In genomic region chr14:24124171-24124570, GRCm38 (mm10) we compare ENCODE assay signal across 22 mouse cellular contexts.
A peak's percentile ranks its signal among the peaks of the same experiment; 100 is the strongest.
DNase-seq lines count a peak whose midpoint lies in the region; ATAC-seq lines count a peak whose summit lies in the region.
"Had no signal": no experiment of that assay in that cellular context is flagged by ENCODE, and none has a peak within 500 bp of the region (broad histone marks: within the 10 kb centered on the region; RNA-seq: fewer than 3 reads in every experiment).

No protein-coding gene starts in this region.

- H3K4me3 ChIP-seq in forebrain, embryonic 14.5 days (ENCODE audit: low read depth, low read length): no peak overlapping the region
- no peak overlapping the region for H3K4me3 ChIP-seq in forebrain, embryonic 11.5 days (ENCODE audit: low read depth, low read length)
- no peak overlapping the region for H3K4me3 ChIP-seq in kidney, embryonic 16.5 days (ENCODE audit: low read length)
- H3K4me3 ChIP-seq: embryonic facial prominence, embryonic 15.5 days; erythroblast, embryonic 14.5 days; forebrain, embryonic 12.5 days; hindbrain, embryonic 13.5 days had no signal

- no peaks in the 10 kb centered on the region for H3K4me1 ChIP-seq in forebrain, embryonic 14.5 days (ENCODE audit: control insufficient read depth, insufficient read depth, low read length)
- no peaks in the 10 kb centered on the region for H3K4me1 ChIP-seq in forebrain, embryonic 11.5 days (replicated peaks; ENCODE audit: control insufficient read depth, insufficient read depth, low read length)
- no peaks in the 10 kb centered on the region for H3K4me1 ChIP-seq in kidney, embryonic 16.5 days (ENCODE audit: insufficient read depth, low read length)
- H3K4me1 ChIP-seq: forebrain, embryonic 12.5 days; hindbrain, embryonic 13.5 days had no signal

- H3K4me2 ChIP-seq in forebrain, embryonic 14.5 days (ENCODE audit: low read length): no peak overlapping the region
- H3K4me2 ChIP-seq in forebrain, embryonic 11.5 days (ENCODE audit: low read depth, low read length, severe bottlenecking): no peak overlapping the region
- no peak overlapping the region for H3K4me2 ChIP-seq in kidney, embryonic 16.5 days (replicated peaks; ENCODE audit: low read depth, low read length)
- H3K4me2 ChIP-seq: embryonic facial prominence, embryonic 15.5 days; forebrain, embryonic 12.5 days; hindbrain, embryonic 13.5 days had no signal

- WGBS in forebrain, embryonic 14.5 days: 26% methylated on average over 1 of the region's 1 CpGs
- 48% methylated on average over 1 of the region's 1 CpGs for WGBS in forebrain, embryonic 11.5 days
- WGBS in kidney, embryonic 16.5 days: 48% methylated on average over 1 of the region's 1 CpGs

- H3K27me3 ChIP-seq in forebrain, embryonic 14.5 days (replicated peaks; ENCODE audit: control insufficient read depth, insufficient read depth, low read length): no peaks in the 10 kb centered on the region
- H3K27me3 ChIP-seq in forebrain, embryonic 11.5 days (ENCODE audit: control insufficient read depth, insufficient read depth, low read length): no peaks in the 10 kb centered on the region
- H3K27me3 ChIP-seq in kidney, embryonic 16.5 days (ENCODE audit: insufficient read depth, low read length): no peaks in the 10 kb centered on the region
- H3K27me3 ChIP-seq: embryonic facial prominence, embryonic 15.5 days; forebrain, embryonic 12.5 days; hindbrain, embryonic 13.5 days had no signal

- no peak overlapping the region for H3K9ac ChIP-seq in forebrain, embryonic 14.5 days (ENCODE audit: low read length)
- no peak overlapping the region for H3K9ac ChIP-seq in forebrain, embryonic 11.5 days (ENCODE audit: low read length)
- H3K9ac ChIP-seq in kidney, embryonic 16.5 days (replicated peaks; ENCODE audit: low read length): no peak overlapping the region
- H3K9ac ChIP-seq: embryonic facial prominence, embryonic 15.5 days; forebrain, embryonic 12.5 days; forebrain, postnatal 0 days; hindbrain, embryonic 13.5 days had no signal

- H3K36me3 ChIP-seq in forebrain, embryonic 14.5 days (ENCODE audit: control insufficient read depth, insufficient read depth, low read length): no peaks in the 10 kb centered on the region
- H3K36me3 ChIP-seq in forebrain, embryonic 11.5 days (ENCODE audit: control insufficient read depth, insufficient read depth, low read length): no peaks in the 10 kb centered on the region
- H3K36me3 ChIP-seq in kidney, embryonic 16.5 days (ENCODE audit: insufficient read depth, low read length): no peaks in the 10 kb centered on the region
- H3K36me3 ChIP-seq: embryonic facial prominence, embryonic 15.5 days; forebrain, embryonic 12.5 days; hindbrain, embryonic 13.5 days had no signal

- peak; percentile 7 for DNase-seq in forebrain, embryonic 14.5 days (ENCODE audit: low spot score)
- no peak for DNase-seq in forebrain, embryonic 11.5 days (ENCODE audit: low spot score)
- DNase-seq in NIH3T3 (ENCODE audit: low read depth): peak; percentile 10
- peak; percentile 15 to 60 for DNase-seq in layer of hippocampus, adult 18-20 months (ENCODE audit: low spot score in 2 of 2)
- peak; percentile 48 for DNase-seq in layer of hippocampus, adult 9-11 months
- DNase-seq in natural killer cell, adult 2 months (ENCODE audit: low spot score in 2 of 2): no peak
- DNase-seq: adrenal gland, adult 8-10 months; adrenal gland, postnatal 36 days; cerebellum, adult 11-12 months; cerebellum, adult 9-10 months; embryo, embryonic 11 days; forebrain, postnatal 0 days; gastrocnemius, postnatal 25 days; heart, postnatal 10 days; heart, postnatal 4 days had no signal

- no peak for ATAC-seq in forebrain, embryonic 14.5 days
- no peak for ATAC-seq in forebrain, embryonic 11.5 days (replicated peaks; ENCODE audit: low FRiP score)
- ATAC-seq in megakaryocyte progenitor cell, adult 5-6 weeks (replicated peaks; ENCODE audit: poor library complexity): no peak
- ATAC-seq in kidney, embryonic 16.5 days (ENCODE audit: low FRiP score, low TSS enrichment): no peak
- ATAC-seq: forebrain, postnatal 0 days; hindbrain, postnatal 0 days had no signal

- H3K27ac ChIP-seq in forebrain, embryonic 14.5 days (ENCODE audit: low read depth, low read length): no peak overlapping the region
- no peak overlapping the region for H3K27ac ChIP-seq in forebrain, embryonic 11.5 days (ENCODE audit: low read depth, low read length)
- no peak overlapping the region for H3K27ac ChIP-seq in kidney, embryonic 16.5 days (ENCODE audit: low read length)
- H3K27ac ChIP-seq: embryonic facial prominence, embryonic 15.5 days; forebrain, embryonic 12.5 days; hindbrain, embryonic 13.5 days; hindbrain, postnatal 0 days had no signal

- H3K9me3 ChIP-seq in forebrain, embryonic 14.5 days (replicated peaks; ENCODE audit: control insufficient read depth, low read length): no peaks in the 10 kb centered on the region
- H3K9me3 ChIP-seq in forebrain, embryonic 11.5 days (ENCODE audit: control insufficient read depth, low read length): no peaks in the 10 kb centered on the region
- H3K9me3 ChIP-seq in kidney, embryonic 16.5 days (ENCODE audit: low read length): no peaks in the 10 kb centered on the region
- H3K9me3 ChIP-seq: embryonic facial prominence, embryonic 15.5 days; forebrain, embryonic 12.5 days; hindbrain, embryonic 13.5 days had no signal

Comparison
In these comparisons a context has a peak if more than half of its experiments do, and no peak if none do; other contexts are left out.
1. DNase-seq: peak in forebrain, embryonic 14.5 days (single experiment), NIH3T3 (single experiment), layer of hippocampus, adult 18-20 months (2 of 2) and layer of hippocampus, adult 9-11 months (single experiment); none in forebrain, embryonic 11.5 days (single experiment) and natural killer cell, adult 2 months (0 of 2).